Mouse (Mus musculus): ENCODE data around the gene 1700025G04Rik.

The 1700025G04Rik gene

GRCm38 (mm10) chr1:152032144-152032543 lies 57.8 kb downstream of the 1700025G04Rik start:
- DNase-seq (ENCODE audit: low read depth, low spot score): no peak

GRCm38 (mm10) chr1:152030546-152030945 lies 59.4 kb downstream of the 1700025G04Rik start:
- DNase-seq (ENCODE audit: low read depth, low spot score): no peak

GRCm38 (mm10) chr1:152028718-152029117 lies 61.2 kb downstream of the 1700025G04Rik start:
- no peak for DNase-seq (ENCODE audit: low read depth, low spot score)

- no peak for DNase-seq (ENCODE audit: low read depth, low spot score)
Observed at GRCm38 (mm10) chr1:152026762-152027161, 63.2 kb downstream of the 1700025G04Rik start.

- no peak for DNase-seq (ENCODE audit: low read depth, low spot score)
Observed at GRCm38 (mm10) chr1:152025308-152025707, 64.6 kb downstream of the 1700025G04Rik start.

GRCm38 (mm10) chr1:152024019-152024787 lies 65.7 kb downstream of the 1700025G04Rik start:
- DNase-seq (ENCODE audit: low read depth, low spot score): no peak

- DNase-seq (ENCODE audit: low read depth, low spot score): no peak
Observed at GRCm38 (mm10) chr1:152020812-152021211, 69.1 kb downstream of the 1700025G04Rik start.

- no peak for DNase-seq (ENCODE audit: low read depth, low spot score)
Observed at GRCm38 (mm10) chr1:152020070-152020469, 69.9 kb downstream of the 1700025G04Rik start.

GRCm38 (mm10) chr1:152019196-152019595 lies 70.7 kb downstream of the 1700025G04Rik start:
- no peak for DNase-seq (ENCODE audit: low read depth, low spot score)

GRCm38 (mm10) chr1:152018322-152018721 lies 71.6 kb downstream of the 1700025G04Rik start:
- no peak for DNase-seq (ENCODE audit: low read depth, low spot score)

- DNase-seq (ENCODE audit: low read depth, low spot score): no peak
Observed at GRCm38 (mm10) chr1:152016663-152017062, 73.3 kb downstream of the 1700025G04Rik start.

- DNase-seq (ENCODE audit: low read depth, low spot score): no peak
Observed at GRCm38 (mm10) chr1:152015555-152016125, 74.3 kb downstream of the 1700025G04Rik start.

- no peak for DNase-seq (ENCODE audit: low read depth, low spot score)
Observed at GRCm38 (mm10) chr1:152011741-152012140, 78.2 kb downstream of the 1700025G04Rik start.

GRCm38 (mm10) chr1:152010251-152010980 lies 79.5 kb downstream of the 1700025G04Rik start:
- DNase-seq (ENCODE audit: low read depth, low spot score): no peak

GRCm38 (mm10) chr1:152008473-152008991 lies 81.4 kb downstream of the 1700025G04Rik start:
- DNase-seq (ENCODE audit: low read depth, low spot score): no peak

- DNase-seq (ENCODE audit: low read depth, low spot score): no peak
Observed at GRCm38 (mm10) chr1:152006529-152006928, 83.4 kb downstream of the 1700025G04Rik start.

- DNase-seq (ENCODE audit: low read depth, low spot score): no peak
Observed at GRCm38 (mm10) chr1:152004509-152004908, 85.4 kb downstream of the 1700025G04Rik start.

GRCm38 (mm10) chr1:152000461-152000860 lies 89.5 kb downstream of the 1700025G04Rik start:
- no peak for DNase-seq (ENCODE audit: low read depth, low spot score)

GRCm38 (mm10) chr1:151999424-151999842 lies 90.5 kb downstream of the 1700025G04Rik start:
- no peak for DNase-seq (ENCODE audit: low read depth, low spot score)

GRCm38 (mm10) chr1:151998721-151999206 lies 91.2 kb downstream of the 1700025G04Rik start:
- no peak for DNase-seq (ENCODE audit: low read depth, low spot score)

- no peak for DNase-seq (ENCODE audit: low read depth, low spot score)
Observed at GRCm38 (mm10) chr1:151997591-151997990, 92.3 kb downstream of the 1700025G04Rik start.
